Mouse (Mus musculus) kidney, embryonic 14.5 days (tissue): ENCODE data around the gene Rnaseh2c. TPM values are rescaled to one million over a fixed set of nuclear protein-coding genes. Genes with fewer than 3 reads are reported as not detected.

ENCODE experiments used
- ATAC-seq: fragments of 200-750 bp; cut with Nextera tagmentation; 2 replicates; pipeline ENCODE4 v1.8.0; 2017; ENCODE audit warnings: moderate number of reproducible peaks, mild to moderate bottlenecking, moderate TSS enrichment, moderate library complexity; ENCODE audit not compliant: low FRiP score, low TSS enrichment
- H3K27ac ChIP-seq: fragments of 300-500 bp; sonication (generic); 2 replicates; pipeline ENCODE4 v1.5.1; 2014; ENCODE audit warnings: low read depth, mild to moderate bottlenecking, low read length, moderate library complexity, mixed read lengths
- H3K27me3 ChIP-seq: fragments of 300-500 bp; sonication (generic); 2 replicates; pipeline ENCODE4 v1.6.1; 2014; ENCODE audit warnings: mild to moderate bottlenecking, low read length; ENCODE audit not compliant: control insufficient read depth, insufficient read depth
- H3K36me3 ChIP-seq: fragments of 300-500 bp; sonication (generic); 2 replicates; pipeline ENCODE4 v1.6.1; 2014; ENCODE audit warnings: low read length, mixed read lengths; ENCODE audit not compliant: control insufficient read depth, insufficient read depth
- H3K4me1 ChIP-seq: fragments of 300-500 bp; sonication (generic); 2 replicates; pipeline ENCODE4 v1.6.1; 2014; ENCODE audit warnings: low read length, mixed read lengths; ENCODE audit not compliant: control insufficient read depth, insufficient read depth
- H3K4me2 ChIP-seq: fragments of 300-500 bp; sonication (generic); replicated peaks from 2 replicates; pipeline ENCODE4 v1.6.1; 2014; ENCODE audit warnings: low read depth, mild to moderate bottlenecking, low read length
- H3K4me3 ChIP-seq: fragments of 300-500 bp; sonication (generic); 2 replicates; pipeline ENCODE4 v1.5.1; 2014; ENCODE audit warnings: mild to moderate bottlenecking, low read length
- H3K9ac ChIP-seq: fragments of 300-500 bp; sonication (generic); 2 replicates; pipeline ENCODE4 v1.6.1; 2014; ENCODE audit warnings: low read depth, mild to moderate bottlenecking, low read length, moderate library complexity
- H3K9me3 ChIP-seq: fragments of 300-500 bp; sonication (generic); 2 replicates; pipeline ENCODE4 v1.6.1; 2016; ENCODE audit warnings: low read length; ENCODE audit not compliant: control insufficient read depth
- WGBS: fragments of 180-500 bp; shearing (Covaris S2); extraction: QIAGEN DNeasy Blood & Tissue Kit; methylation state at CpG from one replicate; pipeline ENCODE4 v1.1.7; 2014; 5-methylcytosine and 5-hydroxymethylcytosine counted together
- polyA plus RNA-seq: library from polyadenylated mRNA; unstranded; fragments of >200 nt; fragmentation: Nextera tagmentation; extraction: Ambion mirVana; gene quantifications from 2 replicates; pipeline ENCODE4 v1.2.1, GENCODE M21; 2014

Rnaseh2c gene
- polyA plus RNA-seq, 1 experiment from 2014 or later, result 159 TPM

DNA sequence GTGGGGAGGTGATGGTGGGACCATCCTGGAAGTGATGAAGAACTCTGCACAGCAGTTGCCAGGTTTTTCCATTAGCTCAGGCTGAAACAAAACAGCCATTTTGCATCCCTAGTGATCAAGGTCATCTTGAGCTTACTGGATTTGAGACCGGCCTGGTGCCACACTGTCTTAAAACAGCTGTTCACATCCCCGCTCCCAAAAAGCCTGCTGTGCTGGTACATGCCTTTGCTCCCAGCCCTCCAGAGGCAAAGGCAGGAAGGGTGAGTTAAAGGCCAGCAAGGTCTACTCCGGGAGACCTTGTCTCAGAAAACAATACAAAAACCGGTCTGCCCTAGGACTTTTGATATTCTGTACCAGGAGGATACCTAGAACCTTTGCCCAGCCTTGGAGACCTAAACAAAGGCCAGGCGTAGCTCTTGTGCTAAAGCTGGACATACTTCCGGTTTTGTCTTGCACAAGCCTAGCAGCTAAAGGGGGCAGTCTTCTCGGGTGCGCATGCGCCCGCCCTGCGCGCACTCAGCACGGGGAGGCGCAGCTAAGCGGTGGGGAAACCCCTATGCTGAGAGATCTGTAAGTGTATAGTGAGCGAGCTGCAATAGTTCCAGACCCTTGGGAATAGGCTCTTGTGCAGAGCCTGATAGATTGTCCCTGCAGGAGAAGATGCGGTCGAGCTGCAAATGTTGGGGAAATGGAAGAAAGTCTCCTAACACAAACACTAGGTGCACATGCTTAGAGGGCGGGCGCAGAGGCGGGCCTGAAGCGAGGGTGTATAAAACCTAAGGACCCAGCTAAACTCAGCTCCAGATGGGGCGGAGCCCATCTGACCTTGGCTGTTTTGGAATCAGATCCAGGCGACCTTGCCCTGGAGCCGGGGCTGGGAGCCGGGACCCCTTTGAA lies 47.0 kb downstream of the Rnaseh2c start:
- WGBS, result 9% methylated on average over 26 of the region's 26 CpGs
- Histone ChIP-seq H3K4me3 (peak overlapping the region; percentile 26), H3K27me3 (no peaks in the 10 kb centered on the region), H3K9ac (peak overlapping the region; percentile 35; the same call in 1 of the 2 replicates), H3K9me3 (no peaks in the 10 kb centered on the region), H3K4me2 (peak overlapping the region; percentile 45), H3K36me3 (peaks cover 71% of the 10 kb centered on the region), H3K27ac (peak overlapping the region; percentile 73), H3K4me1 (peaks cover 14% of the 10 kb centered on the region; the same call in 1 of the 2 replicates)
- ATAC-seq, result peak; percentile 88

DNA sequence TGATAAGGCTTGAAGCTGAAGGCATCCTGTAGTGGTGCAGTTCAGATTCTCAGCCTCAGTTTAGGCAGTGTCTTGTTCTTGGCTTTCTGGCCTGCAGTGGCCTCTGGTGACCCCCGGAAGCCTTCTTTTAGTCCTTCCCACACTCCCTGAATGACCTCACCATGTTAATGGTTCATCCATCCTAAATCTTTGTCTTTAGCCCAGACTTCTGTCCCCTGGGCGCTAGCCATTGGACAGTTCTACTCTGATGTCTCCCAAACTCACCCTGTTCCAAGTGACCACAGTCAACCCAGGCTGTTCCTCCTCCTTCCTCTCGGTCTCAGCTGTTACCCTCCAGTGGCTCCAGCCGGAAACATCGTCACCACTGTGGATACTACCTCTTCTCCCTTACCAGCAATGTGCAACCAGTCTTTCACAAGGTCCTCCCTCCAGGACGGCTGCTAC lies 47.6 kb downstream of the Rnaseh2c start:
- Histone ChIP-seq H3K4me1 (peaks cover 16% of the 10 kb centered on the region), H3K4me3 (peak overlapping the region; percentile 26), H3K36me3 (peaks cover 64% of the 10 kb centered on the region), H3K9ac (peak overlapping the region; percentile 35; the same call in 1 of the 2 replicates), H3K9me3 (no peaks in the 10 kb centered on the region), H3K4me2 (peak overlapping the region; percentile 45), H3K27ac (peak overlapping the region; percentile 73; the same call in 1 of the 2 replicates), H3K27me3 (peaks cover under 1% of the 10 kb centered on the region; the same call in 1 of the 2 replicates)
- 42% methylated on average over 6 of the region's 6 CpGs for WGBS
- ATAC-seq, result no peak

DNA sequence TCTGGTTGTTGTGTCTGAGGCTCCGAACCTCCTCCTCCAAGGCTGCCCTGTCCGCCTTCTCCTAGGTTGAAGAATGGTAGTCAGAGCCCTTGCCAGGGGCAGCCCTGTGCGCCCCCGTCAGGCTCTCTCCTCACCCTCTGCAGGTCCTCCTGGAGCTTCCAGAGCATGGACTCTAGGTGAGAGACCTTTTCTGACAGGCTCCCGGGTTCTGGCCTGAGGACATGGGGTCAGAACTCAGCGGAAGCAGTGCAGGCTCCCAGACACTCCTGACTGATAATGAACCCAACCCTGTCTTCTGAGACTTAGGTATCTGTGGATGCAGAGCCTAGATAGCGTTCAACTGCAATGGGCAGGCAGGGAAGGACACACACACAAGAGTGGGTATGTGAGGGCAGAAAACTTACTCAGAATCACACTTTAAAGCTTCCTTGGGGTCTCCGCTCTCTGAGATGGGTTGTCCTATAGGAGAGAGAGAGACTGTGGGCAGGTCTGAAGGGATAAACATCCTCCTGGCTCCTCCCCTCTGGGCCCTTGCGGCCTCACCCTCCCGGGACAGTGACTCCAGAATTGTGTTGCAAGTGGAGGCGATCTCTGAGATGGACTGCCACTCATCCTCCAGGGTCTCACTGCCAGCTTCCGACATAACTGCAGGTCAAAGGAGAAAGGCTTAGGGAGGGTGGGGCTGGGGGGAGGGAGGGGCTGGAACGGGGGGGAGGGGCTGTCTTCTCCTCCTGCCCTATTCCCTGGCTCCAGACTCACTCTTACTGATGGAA lies 50.0 kb downstream of the Rnaseh2c start:
- peaks cover 41% of the 10 kb centered on the region for H3K36me3 ChIP-seq
- no peak overlapping the region for H3K4me3 ChIP-seq
- H3K9ac ChIP-seq, result no peak overlapping the region
- no peak overlapping the region for H3K27ac ChIP-seq
- 67% methylated on average over 13 of the region's 13 CpGs for WGBS
- peaks cover 9% of the 10 kb centered on the region; the same call in 1 of the 2 replicates for H3K27me3 ChIP-seq
- no peaks in the 10 kb centered on the region for H3K9me3 ChIP-seq
- ATAC-seq, result no peak
- H3K4me2 ChIP-seq, result no peak overlapping the region
- H3K4me1 ChIP-seq, result peaks cover 20% of the 10 kb centered on the region

DNA sequence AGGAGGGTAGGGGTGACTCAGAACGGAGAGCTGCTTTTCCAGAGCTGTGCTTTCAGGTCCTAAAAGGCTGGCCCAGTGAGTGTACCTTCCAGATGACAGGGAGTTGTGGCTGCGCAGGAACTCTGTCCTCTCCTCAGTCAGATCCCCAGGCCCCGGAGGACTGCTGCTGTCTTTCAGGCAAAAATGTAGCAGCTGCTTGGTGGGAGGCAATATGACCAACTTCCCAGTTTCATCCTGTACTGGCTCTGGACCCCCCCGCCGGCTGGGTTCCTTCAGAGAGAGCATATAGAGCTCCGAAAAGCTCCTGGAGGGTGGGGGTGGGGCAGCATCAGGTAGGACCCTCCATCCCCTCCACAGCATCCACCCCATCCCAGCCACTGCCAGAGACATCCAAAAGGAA lies 50.9 kb downstream of the Rnaseh2c start:
- H3K4me1 ChIP-seq, result peaks cover 20% of the 10 kb centered on the region
- no peak overlapping the region for H3K4me2 ChIP-seq
- no peak overlapping the region for H3K27ac ChIP-seq
- peaks cover 9% of the 10 kb centered on the region; the same call in 1 of the 2 replicates for H3K27me3 ChIP-seq
- peaks cover 32% of the 10 kb centered on the region for H3K36me3 ChIP-seq
- 80% methylated on average over 6 of the region's 6 CpGs for WGBS
- ATAC-seq, result no peak
- H3K4me3 ChIP-seq, result no peak overlapping the region
- no peaks in the 10 kb centered on the region for H3K9me3 ChIP-seq
- no peak overlapping the region for H3K9ac ChIP-seq

DNA sequence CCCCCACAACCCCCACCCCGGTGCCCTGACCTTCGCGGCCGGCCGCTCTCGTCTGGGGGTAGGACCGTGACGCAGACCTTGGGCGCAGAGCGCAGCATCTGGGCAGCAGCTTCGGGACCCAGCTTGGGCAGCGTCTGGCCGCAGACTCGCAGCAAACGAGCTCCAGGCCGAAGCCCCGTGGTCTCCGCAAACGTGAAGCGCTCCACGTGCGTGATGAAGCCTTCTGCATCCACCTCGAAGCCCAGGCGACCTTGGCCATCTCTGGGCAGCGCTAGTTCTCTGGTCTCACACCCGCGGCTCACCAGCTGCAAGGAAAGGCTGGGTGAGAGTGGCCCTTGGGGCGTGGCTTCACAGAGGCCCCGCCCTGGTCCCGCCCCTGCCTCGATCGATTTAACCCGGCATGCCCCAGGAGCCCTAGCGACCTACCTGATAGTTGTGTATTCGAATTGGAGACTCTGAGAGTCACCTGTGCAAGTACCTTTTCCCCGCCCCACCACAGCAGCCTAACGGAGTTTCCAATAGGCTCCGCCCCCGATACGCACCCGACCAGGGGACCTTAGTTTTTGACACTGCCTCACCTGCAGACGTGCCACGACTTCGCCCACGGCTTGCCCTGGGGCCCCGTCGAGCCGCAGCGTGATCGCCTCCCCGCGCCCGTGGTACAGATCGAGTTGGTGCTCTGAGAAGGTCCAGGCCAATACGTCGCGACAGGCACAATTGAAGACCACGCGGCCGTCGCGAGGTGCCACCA lies 52.5 kb downstream of the Rnaseh2c start:
- H3K9me3 ChIP-seq, result no peaks in the 10 kb centered on the region
- H3K4me1 ChIP-seq, result peaks cover 11% of the 10 kb centered on the region
- peak overlapping the region; percentile 53 for H3K9ac ChIP-seq
- peaks cover 9% of the 10 kb centered on the region; the same call in 1 of the 2 replicates for H3K27me3 ChIP-seq
- no peak overlapping the region for H3K27ac ChIP-seq
- WGBS, result 5% methylated on average over 62 of the region's 62 CpGs
- peaks cover 34% of the 10 kb centered on the region for H3K36me3 ChIP-seq
- H3K4me3 ChIP-seq, result peak overlapping the region; percentile 44
- peak overlapping the region; percentile 67 for H3K4me2 ChIP-seq
- peak; percentile 69 for ATAC-seq

DNA sequence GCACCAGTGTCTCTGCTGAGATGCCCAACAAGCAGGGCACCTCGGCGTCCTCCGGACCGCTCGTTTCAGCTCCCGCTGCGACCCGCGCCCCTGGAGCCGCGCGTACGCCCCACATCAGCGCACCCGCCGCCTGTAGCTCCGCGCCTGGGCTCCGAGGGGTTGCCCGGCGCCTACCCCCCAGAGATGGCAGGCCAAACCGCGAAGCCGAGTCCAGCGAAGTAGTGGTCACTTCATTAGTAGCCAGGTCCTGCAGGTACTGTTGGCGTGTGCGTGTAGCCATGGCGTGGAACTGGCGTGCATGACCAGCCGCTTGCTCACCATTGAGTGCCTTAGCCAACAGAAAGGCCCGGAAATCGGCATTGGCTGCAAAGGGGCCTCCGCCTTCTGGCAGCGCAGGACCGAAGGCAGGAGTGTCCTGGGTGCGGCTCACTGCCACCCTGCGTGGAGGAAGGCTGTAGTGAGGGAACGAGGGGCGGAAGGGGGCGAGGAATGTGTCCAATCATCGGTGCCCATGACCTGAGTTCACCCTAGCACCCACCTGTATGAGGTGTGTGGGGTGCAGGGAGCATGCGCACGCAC lies 53.1 kb downstream of the Rnaseh2c start:
- H3K9me3 ChIP-seq, result no peaks in the 10 kb centered on the region
- no peak overlapping the region for H3K27ac ChIP-seq
- peak overlapping the region; percentile 44 for H3K4me3 ChIP-seq
- H3K36me3 ChIP-seq, result peaks cover 34% of the 10 kb centered on the region
- peak overlapping the region; percentile 53; the same call in 1 of the 2 replicates for H3K9ac ChIP-seq
- H3K4me2 ChIP-seq, result peak overlapping the region; percentile 67
- WGBS, result 16% methylated on average over 43 of the region's 43 CpGs
- ATAC-seq, result 0 out of 2 replicates have a peak, but pooled peaks have one; percentile 1
- H3K27me3 ChIP-seq, result peaks cover 9% of the 10 kb centered on the region; the same call in 1 of the 2 replicates
- peaks cover 5% of the 10 kb centered on the region for H3K4me1 ChIP-seq
